Mouse (Mus musculus): ENCODE data around the gene Pde2a.
"Not testable (repeated sequence)": the region's sequence is repeated elsewhere in the genome, so short reads cannot be mapped to it uniquely, and the experiment has no call there.

Pde2a gene

GRCm38 (mm10) chr7:101526484-101526883 lies 105.0 kb downstream of the Pde2a start:
- no peak for DNase-seq

DNA sequence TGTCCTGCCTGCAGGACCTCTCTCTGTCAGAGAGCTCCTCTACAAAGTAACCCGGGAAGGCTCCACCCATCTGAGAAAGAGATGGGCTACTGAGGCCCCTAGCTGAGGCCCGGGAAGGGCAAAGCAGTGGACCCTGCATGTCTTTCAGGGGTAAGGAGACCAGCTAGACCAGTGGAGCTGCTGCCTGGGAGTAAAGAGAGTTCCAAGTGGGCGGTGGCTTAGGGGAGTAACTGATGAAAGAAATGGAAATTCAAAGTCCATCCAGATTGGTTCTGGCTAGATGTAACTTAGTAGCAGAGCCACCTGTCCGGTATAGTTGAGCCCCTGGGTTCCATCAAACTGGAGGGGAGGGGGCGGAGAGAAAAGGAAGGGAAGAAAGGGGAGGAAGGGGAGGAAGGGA lies 112.9 kb downstream of the Pde2a start:
- no peak for DNase-seq

DNA sequence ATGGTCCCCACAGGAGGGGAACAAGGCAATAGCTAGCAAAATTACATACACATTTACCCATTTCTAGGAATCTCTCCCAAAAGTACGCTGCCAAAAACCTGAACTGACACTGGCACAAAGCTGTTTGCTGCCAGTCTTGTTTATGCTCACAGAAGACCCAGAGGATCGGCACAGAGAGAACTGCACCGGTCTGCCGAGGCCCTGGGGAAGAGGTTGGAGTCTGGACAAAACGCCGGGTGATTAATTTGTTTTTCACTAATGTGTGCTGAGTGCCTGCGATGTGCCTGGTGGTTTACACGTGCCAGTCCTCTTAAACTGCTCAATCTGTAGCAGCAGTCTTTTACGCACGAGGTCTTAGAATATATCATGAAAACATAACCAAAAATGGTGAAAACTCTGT lies 113.6 kb downstream of the Pde2a start:
- DNase-seq = no peak

DNA sequence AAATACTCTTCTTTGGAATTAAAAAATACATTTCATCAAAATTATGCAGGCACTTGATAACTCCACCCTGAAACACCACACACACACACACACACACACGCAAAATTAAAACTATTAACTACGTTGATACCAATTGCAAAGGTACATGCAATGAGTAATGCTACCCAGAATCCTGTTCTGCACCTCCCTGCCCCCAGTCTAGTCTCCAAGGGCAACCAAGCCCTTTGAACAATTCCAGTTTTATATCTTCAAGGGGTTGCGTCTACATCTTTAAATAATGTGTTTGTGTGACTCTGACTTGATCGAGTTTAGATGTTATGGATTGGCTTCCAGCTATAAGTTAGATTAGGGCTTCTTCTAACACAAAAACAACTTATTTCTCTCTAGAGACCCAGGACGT lies 114.0 kb downstream of the Pde2a start:
- DNase-seq = no peak

DNA sequence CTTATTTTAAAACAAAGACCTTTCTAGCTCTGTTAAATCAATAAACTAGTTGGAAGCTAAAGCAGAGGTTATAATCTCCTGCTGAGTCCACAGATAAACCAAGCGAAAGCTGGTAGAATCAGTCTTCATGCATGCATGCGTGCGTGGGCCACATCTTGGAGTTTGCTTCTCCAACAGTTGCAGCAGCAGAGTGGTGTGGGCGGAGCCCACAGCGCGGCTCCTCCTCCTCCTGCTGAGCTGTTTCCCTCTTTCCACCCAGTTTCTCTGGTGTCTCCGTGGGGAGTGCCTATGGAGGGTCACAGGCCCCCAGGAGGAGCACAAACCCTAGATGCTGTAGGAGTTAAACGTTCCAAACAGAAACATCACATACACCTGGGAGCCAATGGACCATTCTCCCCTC lies 116.0 kb downstream of the Pde2a start:
- DNase-seq = no peak

GRCm38 (mm10) chr7:101538141-101538933 lies 116.8 kb downstream of the Pde2a start:
- peak in 1 of 2 experiments; percentile 20 for DNase-seq

- no peak for DNase-seq
Measured at GRCm38 (mm10) chr7:101539774-101540173, 118.3 kb downstream of the Pde2a start.

DNA sequence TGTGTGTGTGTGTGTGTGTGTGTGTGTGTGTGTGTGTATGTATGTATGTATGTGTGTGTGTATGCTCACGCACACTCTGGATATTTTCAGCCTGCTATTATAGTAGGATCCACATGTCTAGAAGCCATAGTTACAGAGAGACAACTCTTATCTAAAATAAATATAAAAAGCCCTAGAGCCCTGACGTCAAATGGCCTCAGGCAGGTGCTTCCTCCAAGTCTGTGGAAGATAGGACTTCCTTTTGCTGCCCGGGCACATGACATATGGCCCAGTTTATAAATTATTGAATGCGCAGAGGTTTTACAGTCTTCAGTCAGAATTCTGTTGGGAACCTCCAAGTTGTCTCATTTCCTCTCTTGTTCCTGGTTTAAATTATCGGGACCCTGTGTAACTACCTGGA lies 119.2 kb downstream of the Pde2a start:
- DNase-seq = no peak

GRCm38 (mm10) chr7:101541132-101541531 lies 119.6 kb downstream of the Pde2a start:
- DNase-seq = peak; percentile 72 to 82

DNA sequence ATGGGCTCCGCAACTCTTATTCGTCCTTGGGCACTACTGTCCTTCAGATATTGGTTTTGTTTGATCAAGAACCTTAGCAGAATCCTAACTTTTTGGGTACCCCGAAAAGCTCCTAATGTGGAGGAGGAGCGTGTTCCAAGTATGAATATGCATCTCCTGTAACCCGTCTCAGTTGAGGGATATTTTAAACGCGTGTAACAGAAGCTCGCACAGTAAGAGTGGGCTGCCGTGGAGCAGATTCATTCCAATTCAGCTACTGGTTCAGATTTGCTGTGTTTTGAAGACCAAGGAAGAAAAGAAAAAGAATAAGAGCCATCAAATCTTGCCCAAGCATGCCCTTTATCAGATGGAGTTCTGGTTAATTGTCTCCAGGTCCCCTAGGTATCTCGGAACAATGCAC lies 120.2 kb downstream of the Pde2a start:
- DNase-seq = peak in 1 of 2 experiments; percentile 6

DNA sequence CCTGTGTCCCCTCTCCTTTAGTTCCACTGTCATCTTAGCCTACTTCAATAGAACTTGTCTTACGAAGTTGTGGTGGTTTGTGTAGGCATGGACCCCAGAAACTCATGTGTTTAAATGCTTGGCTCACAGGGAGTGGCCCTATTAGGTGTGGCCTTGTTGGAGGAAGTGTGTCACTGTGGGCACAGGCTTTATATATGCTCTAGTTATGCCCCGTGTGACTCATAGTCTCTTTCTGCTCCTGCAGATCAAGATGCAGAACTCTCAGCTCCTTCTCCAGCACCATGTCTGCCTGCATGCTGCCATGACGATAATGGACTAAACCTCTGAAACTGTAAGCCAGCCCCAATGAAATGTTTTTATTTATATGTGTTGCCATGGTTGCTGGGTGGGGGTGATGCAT lies 126.2 kb downstream of the Pde2a start:
- no peak for DNase-seq

DNA sequence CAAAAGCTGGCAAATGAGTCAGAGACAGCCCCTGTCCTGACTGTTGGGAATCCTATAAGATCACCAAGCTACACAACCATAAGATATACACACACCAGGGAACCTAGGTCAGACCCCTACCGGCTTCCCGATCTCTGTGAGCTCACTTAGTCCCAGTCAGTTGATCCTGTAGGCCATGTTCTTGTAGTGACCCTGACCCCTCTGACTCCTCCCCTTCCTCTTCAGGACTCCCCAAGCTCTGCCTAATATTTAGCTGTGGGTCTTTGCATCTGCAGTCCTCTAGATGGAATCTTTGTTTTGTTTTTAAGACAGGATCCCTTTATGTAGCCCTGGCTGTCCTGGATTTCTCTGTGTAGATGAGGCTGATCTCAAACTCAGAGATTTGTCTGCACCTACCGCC lies 127.8 kb downstream of the Pde2a start:
- DNase-seq = no peak

- no peak for DNase-seq
Measured at GRCm38 (mm10) chr7:101550686-101551485, 129.4 kb downstream of the Pde2a start.

DNA sequence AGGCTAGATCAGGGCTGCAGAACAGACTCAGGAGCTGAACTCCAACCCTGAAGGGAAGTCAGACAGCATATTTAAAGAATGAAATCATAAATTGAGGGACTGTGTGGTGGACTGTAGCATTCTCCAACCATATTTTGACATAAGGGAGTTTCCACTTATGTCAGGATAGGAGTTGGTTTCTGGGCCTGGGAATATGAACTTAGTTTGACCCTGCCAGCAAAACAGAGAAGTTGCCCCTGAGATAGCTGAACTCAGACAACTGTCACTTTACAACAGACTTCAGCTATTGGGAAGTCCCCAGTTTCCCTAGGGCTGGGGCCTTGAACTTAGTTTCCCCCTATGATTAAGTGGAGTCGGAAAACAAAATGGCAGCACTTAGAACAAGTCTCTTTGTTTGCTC lies 130.0 kb downstream of the Pde2a start:
- no peak for DNase-seq

- not testable (repeated sequence) for DNase-seq
Measured at GRCm38 (mm10) chr7:101555473-101555872, 134.0 kb downstream of the Pde2a start.

DNA sequence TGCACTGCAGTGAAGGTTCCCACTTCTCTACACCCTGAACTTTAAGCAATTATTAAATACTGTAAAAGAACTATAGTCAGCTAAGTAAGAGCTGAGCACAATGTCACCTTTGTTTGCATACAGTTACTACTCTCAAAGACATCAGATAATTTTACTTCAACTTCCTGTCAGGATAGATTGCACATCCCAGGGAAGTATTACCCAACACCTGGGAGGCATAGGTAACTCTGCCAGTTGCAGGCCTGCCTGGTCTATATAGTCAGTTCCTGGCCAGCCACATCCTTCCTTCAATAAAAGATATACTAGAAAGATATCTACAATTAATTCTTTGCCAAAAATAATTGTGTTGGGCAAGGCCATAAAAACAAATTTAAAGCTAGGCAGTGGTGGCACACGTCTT lies 135.9 kb downstream of the Pde2a start:
- no peak for DNase-seq

GRCm38 (mm10) chr7:101559393-101559792 lies 137.9 kb downstream of the Pde2a start:
- not testable (repeated sequence) for DNase-seq

Measured in cerebellum, postnatal 36 days (tissue).